Mouse (Mus musculus): ENCODE data around the gene Gm43064. TPM values are rescaled to one million over a fixed set of nuclear protein-coding genes. Genes with fewer than 3 reads are reported as not detected.

Gene Gm43064
- total RNA-seq, 1 experiment = 0.76 TPM

- H3K4me3 ChIP-seq (ENCODE audit: insufficient read depth in 1 of 2, low read depth in 1 of 2, low read length in 2 of 2, poor library complexity in 1 of 2, severe bottlenecking in 1 of 2) = no peak overlapping the region
- H3K9ac ChIP-seq (ENCODE audit: insufficient read depth, low read depth, low read length, poor library complexity, severe bottlenecking) = no peak overlapping the region
- H3K9me3 ChIP-seq (ENCODE audit: control insufficient read depth, insufficient read depth, low read depth, low read length) = no peaks in the 10 kb centered on the region
- no peak for TF ChIP-seq ZC3H11A (IDR thresholded peaks at IDR 0.05; ENCODE audit: borderline replicate concordance, low read depth, low read length)
- no peak for TF ChIP-seq ZNF384 (IDR thresholded peaks at IDR 0.05; ENCODE audit: low read depth, low read length)
- no peak for TF ChIP-seq HCFC1 (IDR thresholded peaks at IDR 0.05; ENCODE audit: borderline replicate concordance, insufficient read depth, low read length)
- TF ChIP-seq CHD2 (IDR thresholded peaks at IDR 0.05; ENCODE audit: low read depth, low read length) = no peak
- TF ChIP-seq MAFK (IDR thresholded peaks at IDR 0.05; ENCODE audit: insufficient read depth, low read depth, low read length) = no peak
- H3K36me3 ChIP-seq (ENCODE audit: control insufficient read depth, insufficient read depth, low read length, poor library complexity, severe bottlenecking) = peaks cover 2% of the 10 kb centered on the region; the same call in 1 of the 2 replicates
- no peaks in the 10 kb centered on the region; a peak in 2 of 4 replicates for H3K4me1 ChIP-seq (ENCODE audit: control insufficient read depth in 2 of 2, insufficient read depth in 2 of 2, low read length in 2 of 2, poor library complexity in 1 of 2)
- in situ Hi-C loops (cut with MboI; ENCODE audit: low sequenced_read_pairs in 2 of 2, unreplicated experiment in 2 of 2) = no loop called here
- no peak overlapping the region for H3K27ac ChIP-seq (ENCODE audit: insufficient read depth, low read depth, low read length, poor library complexity, severe bottlenecking)
- DNase-seq (ENCODE audit: low read depth, low spot score) = no peak
Measured at GRCm38 (mm10) chr3:103779183-103779582, 30.2 kb upstream of the Gm43064 start.

- TF ChIP-seq CHD2 (IDR thresholded peaks at IDR 0.05; ENCODE audit: low read depth, low read length) = no peak
- TF ChIP-seq ZC3H11A (IDR thresholded peaks at IDR 0.05; ENCODE audit: borderline replicate concordance, low read depth, low read length) = no peak
- TF ChIP-seq MAFK (IDR thresholded peaks at IDR 0.05; ENCODE audit: insufficient read depth, low read depth, low read length) = no peak
- no peak for TF ChIP-seq HCFC1 (IDR thresholded peaks at IDR 0.05; ENCODE audit: borderline replicate concordance, insufficient read depth, low read length)
- TF ChIP-seq ZNF384 (IDR thresholded peaks at IDR 0.05; ENCODE audit: low read depth, low read length) = no peak
- Histone ChIP-seq H3K9ac (ENCODE audit: insufficient read depth, low read depth, low read length, poor library complexity, severe bottlenecking) (no peak overlapping the region), H3K27ac (ENCODE audit: insufficient read depth, low read depth, low read length, poor library complexity, severe bottlenecking) (no peak overlapping the region), H3K9me3 (ENCODE audit: control insufficient read depth, insufficient read depth, low read depth, low read length) (no peaks in the 10 kb centered on the region), H3K4me3 (ENCODE audit: insufficient read depth in 1 of 2, low read depth in 1 of 2, low read length in 2 of 2, poor library complexity in 1 of 2, severe bottlenecking in 1 of 2) (no peak overlapping the region), H3K4me1 (ENCODE audit: control insufficient read depth in 2 of 2, insufficient read depth in 2 of 2, low read length in 2 of 2, poor library complexity in 1 of 2) (no peaks in the 10 kb centered on the region; a peak in 2 of 4 replicates), H3K36me3 (ENCODE audit: control insufficient read depth, insufficient read depth, low read length, poor library complexity, severe bottlenecking) (peaks cover 2% of the 10 kb centered on the region; the same call in 1 of the 2 replicates)
- DNase-seq (ENCODE audit: low read depth, low spot score) = no peak
- in situ Hi-C loops (cut with MboI; ENCODE audit: low sequenced_read_pairs in 2 of 2, unreplicated experiment in 2 of 2) = no loop called here
Measured at GRCm38 (mm10) chr3:103780271-103780670, 29.1 kb upstream of the Gm43064 start.

GRCm38 (mm10) chr3:103780777-103781176 lies 28.6 kb upstream of the Gm43064 start:
- Histone ChIP-seq H3K9ac (ENCODE audit: insufficient read depth, low read depth, low read length, poor library complexity, severe bottlenecking) (no peak overlapping the region), H3K4me1 (ENCODE audit: control insufficient read depth in 2 of 2, insufficient read depth in 2 of 2, low read length in 2 of 2, poor library complexity in 1 of 2) (no peaks in the 10 kb centered on the region; a peak in 2 of 4 replicates), H3K27ac (ENCODE audit: insufficient read depth, low read depth, low read length, poor library complexity, severe bottlenecking) (no peak overlapping the region), H3K36me3 (ENCODE audit: control insufficient read depth, insufficient read depth, low read length, poor library complexity, severe bottlenecking) (peaks cover 2% of the 10 kb centered on the region; the same call in 1 of the 2 replicates), H3K4me3 (ENCODE audit: insufficient read depth in 1 of 2, low read depth in 1 of 2, low read length in 2 of 2, poor library complexity in 1 of 2, severe bottlenecking in 1 of 2) (no peak overlapping the region), H3K9me3 (ENCODE audit: control insufficient read depth, insufficient read depth, low read depth, low read length) (no peaks in the 10 kb centered on the region)
- TF ChIP-seq CHD2 (IDR thresholded peaks at IDR 0.05; ENCODE audit: low read depth, low read length) = no peak
- no peak for DNase-seq (ENCODE audit: low read depth, low spot score)
- in situ Hi-C loops (cut with MboI; ENCODE audit: low sequenced_read_pairs in 2 of 2, unreplicated experiment in 2 of 2) = no loop called here

GRCm38 (mm10) chr3:103782844-103783609 lies 26.3 kb upstream of the Gm43064 start:
- Histone ChIP-seq H3K4me3 (ENCODE audit: insufficient read depth in 1 of 2, low read depth in 1 of 2, low read length in 2 of 2, poor library complexity in 1 of 2, severe bottlenecking in 1 of 2) (no peak overlapping the region), H3K4me1 (ENCODE audit: control insufficient read depth in 2 of 2, insufficient read depth in 2 of 2, low read length in 2 of 2, poor library complexity in 1 of 2) (peaks cover 2% of the 10 kb centered on the region in 2 experiments; a peak in 3 of 4 replicates), H3K36me3 (ENCODE audit: control insufficient read depth, insufficient read depth, low read length, poor library complexity, severe bottlenecking) (no peaks in the 10 kb centered on the region), H3K9ac (ENCODE audit: insufficient read depth, low read depth, low read length, poor library complexity, severe bottlenecking) (no peak overlapping the region), H3K27ac (ENCODE audit: insufficient read depth, low read depth, low read length, poor library complexity, severe bottlenecking) (no peak overlapping the region), H3K9me3 (ENCODE audit: control insufficient read depth, insufficient read depth, low read depth, low read length) (no peaks in the 10 kb centered on the region)
- no peak for TF ChIP-seq CHD2 (IDR thresholded peaks at IDR 0.05; ENCODE audit: low read depth, low read length)
- no peak for TF ChIP-seq ZC3H11A (IDR thresholded peaks at IDR 0.05; ENCODE audit: borderline replicate concordance, low read depth, low read length)
- TF ChIP-seq ZNF384 (IDR thresholded peaks at IDR 0.05; ENCODE audit: low read depth, low read length) = no peak
- TF ChIP-seq HCFC1 (IDR thresholded peaks at IDR 0.05; ENCODE audit: borderline replicate concordance, insufficient read depth, low read length) = no peak
- TF ChIP-seq MAFK (IDR thresholded peaks at IDR 0.05; ENCODE audit: insufficient read depth, low read depth, low read length) = no peak
- DNase-seq (ENCODE audit: low read depth, low spot score) = no peak
- in situ Hi-C loops (cut with MboI; ENCODE audit: low sequenced_read_pairs in 2 of 2, unreplicated experiment in 2 of 2) = no loop called here
